Mouse (Mus musculus): ENCODE results near the gene Gm1673. TPM values are rescaled to one million over a fixed set of nuclear protein-coding genes. Genes with fewer than 3 reads are reported as not detected.

Gm1673 gene
- polyA plus RNA-seq, 1 experiment from 2014 or later = 370 TPM

DNA sequence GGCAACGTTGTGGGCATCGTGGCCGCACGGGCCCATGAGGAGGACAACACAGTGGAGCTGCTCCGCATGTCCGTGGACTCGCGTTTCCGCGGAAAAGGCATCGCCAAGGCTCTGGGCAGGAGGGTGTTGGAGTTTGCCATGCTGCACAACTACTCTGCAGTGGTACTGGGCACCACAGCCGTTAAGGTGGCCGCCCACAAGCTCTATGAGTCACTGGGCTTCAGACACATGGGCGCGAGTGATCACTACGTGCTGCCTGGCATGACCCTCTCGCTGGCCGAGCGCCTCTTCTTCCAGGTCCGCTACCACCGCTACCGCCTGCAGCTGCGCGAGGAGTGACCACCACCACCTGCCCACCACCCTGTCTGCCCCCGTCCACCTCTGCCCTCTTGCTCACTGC, 17.6 kb downstream of the Gm1673 start:
- Histone ChIP-seq H3K27ac (no peak overlapping the region), H3K4me3 (no peak overlapping the region), H3K4me1 (replicated peaks) (peaks cover 37% of the 10 kb centered on the region), H3K27me3 (ENCODE audit: insufficient read depth, poor library complexity, severe bottlenecking) (peaks cover 38% of the 10 kb centered on the region), H3K9me3 (no peaks in the 10 kb centered on the region), H3K36me3 (peaks cover 37% of the 10 kb centered on the region)
- WGBS = 97% methylated on average over 25 of the region's 25 CpGs
- peak; percentile 1 for DNase-seq (ENCODE audit: low spot score)

DNA sequence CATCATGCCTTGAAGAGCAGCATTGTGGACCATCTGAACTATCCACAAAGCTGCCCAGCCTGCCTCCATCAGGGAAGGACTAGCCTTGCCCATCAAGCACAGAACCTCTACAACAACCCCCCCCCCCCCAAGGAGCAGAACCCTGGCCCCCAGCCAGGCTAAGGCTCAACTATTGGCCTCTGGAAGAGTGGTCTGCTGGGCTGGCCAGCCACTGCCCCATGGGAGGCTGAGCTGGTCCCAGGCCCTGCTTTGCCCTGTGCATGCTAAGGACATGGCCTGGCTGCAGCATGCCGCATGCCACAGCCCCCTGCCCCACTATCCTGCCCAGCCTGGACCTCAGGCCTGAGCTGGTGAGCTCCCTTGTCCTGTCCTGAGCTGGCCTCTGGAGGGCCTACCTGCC, 18.2 kb downstream of the Gm1673 start:
- Histone ChIP-seq H3K27ac (no peak overlapping the region), H3K4me3 (no peak overlapping the region), H3K4me1 (replicated peaks) (peaks cover 34% of the 10 kb centered on the region), H3K36me3 (peaks cover 37% of the 10 kb centered on the region), H3K9me3 (no peaks in the 10 kb centered on the region), H3K27me3 (ENCODE audit: insufficient read depth, poor library complexity, severe bottlenecking) (peaks cover 32% of the 10 kb centered on the region)
- DNase-seq (ENCODE audit: low spot score) = peak; percentile 0
- 94% methylated on average over 1 of the region's 1 CpGs for WGBS

DNA sequence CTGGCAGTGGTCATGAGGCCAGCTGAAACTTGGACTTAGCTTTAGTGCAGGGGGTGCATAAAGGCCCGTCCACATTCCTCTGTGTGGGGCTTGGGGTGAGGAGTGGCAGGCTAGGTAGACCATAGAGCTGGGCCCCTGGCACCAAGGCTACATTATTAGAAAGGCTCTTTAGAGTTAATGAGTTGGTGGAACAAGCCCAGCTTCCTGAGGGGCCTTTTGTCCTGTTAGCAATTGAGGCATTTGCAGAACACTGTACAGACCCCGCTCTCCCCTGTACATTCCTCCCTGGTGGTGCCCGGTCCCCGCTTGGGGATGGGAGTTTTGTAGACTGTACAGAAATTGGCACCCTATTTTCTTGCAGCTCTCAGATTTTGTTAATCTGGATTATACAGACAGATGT, 19.4 kb downstream of the Gm1673 start:
- Histone ChIP-seq H3K27ac (no peak overlapping the region), H3K4me3 (no peak overlapping the region), H3K36me3 (peaks cover 37% of the 10 kb centered on the region), H3K9me3 (no peaks in the 10 kb centered on the region), H3K4me1 (replicated peaks) (peaks cover 24% of the 10 kb centered on the region), H3K27me3 (ENCODE audit: insufficient read depth, poor library complexity, severe bottlenecking) (peaks cover 22% of the 10 kb centered on the region)
- DNase-seq (ENCODE audit: low spot score) = peak; percentile 1
- 91% methylated on average over 4 of the region's 4 CpGs for WGBS

DNA sequence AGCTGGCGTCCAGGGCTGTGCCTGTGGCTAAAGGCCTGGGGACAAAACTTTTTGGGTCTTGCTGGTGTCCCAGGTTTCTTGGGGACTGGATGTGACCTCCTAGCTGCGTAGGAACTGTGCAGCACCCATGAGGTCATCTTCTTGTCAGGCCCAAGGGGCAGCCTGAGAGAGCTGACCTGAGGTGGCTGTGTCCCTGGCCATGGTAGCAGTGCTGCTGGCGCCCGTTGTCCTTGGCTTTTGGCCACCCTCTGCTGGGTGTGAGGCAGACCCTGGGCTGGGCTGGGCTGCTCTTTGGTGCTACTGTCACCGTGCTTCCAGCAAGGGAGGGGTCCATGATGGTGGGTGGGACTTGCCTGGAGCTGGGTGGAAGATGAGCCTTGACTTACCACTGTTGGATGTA, 21.4 kb downstream of the Gm1673 start:
- 83% methylated on average over 5 of the region's 5 CpGs for WGBS
- DNase-seq (ENCODE audit: low spot score) = no peak

DNA sequence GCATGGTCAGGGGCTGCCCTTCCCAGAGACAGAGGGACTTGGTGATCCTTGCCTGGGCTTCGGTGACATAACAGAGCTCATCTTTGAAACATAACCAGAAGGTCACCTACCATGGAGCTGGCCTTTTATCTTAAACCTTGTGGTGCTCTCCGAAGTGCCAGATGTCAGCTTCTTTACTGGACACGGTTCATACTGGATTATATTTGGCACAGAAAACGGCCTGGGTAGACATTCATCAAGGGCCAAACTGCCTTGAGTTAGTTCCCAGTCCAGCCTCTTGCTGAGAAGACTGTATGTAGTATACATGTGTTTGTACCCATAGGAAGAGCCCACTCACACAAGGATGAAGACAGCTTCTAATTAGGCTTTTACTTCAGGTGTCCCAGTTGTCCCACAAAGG, 23.6 kb downstream of the Gm1673 start:
- peaks cover 10% of the 10 kb centered on the region for H3K36me3 ChIP-seq
- no peaks in the 10 kb centered on the region for H3K27me3 ChIP-seq (ENCODE audit: insufficient read depth, poor library complexity, severe bottlenecking)
- no peaks in the 10 kb centered on the region for H3K9me3 ChIP-seq
- H3K4me1 ChIP-seq (replicated peaks) = no peaks in the 10 kb centered on the region
- H3K4me3 ChIP-seq = no peak overlapping the region
- H3K27ac ChIP-seq = no peak overlapping the region
- DNase-seq (ENCODE audit: low spot score) = no peak
- WGBS = 85% methylated on average over 4 of the region's 4 CpGs

More for the DNA sequence above, 21.4 kb downstream of the Gm1673 start:
- Histone ChIP-seq H3K36me3 (peaks cover 32% of the 10 kb centered on the region), H3K9me3 (no peaks in the 10 kb centered on the region), H3K4me3 (no peak overlapping the region), H3K4me1 (replicated peaks) (peaks cover 4% of the 10 kb centered on the region), H3K27me3 (ENCODE audit: insufficient read depth, poor library complexity, severe bottlenecking) (peaks cover 2% of the 10 kb centered on the region; the same call in 1 of the 2 replicates), H3K27ac (no peak overlapping the region)

DNA sequence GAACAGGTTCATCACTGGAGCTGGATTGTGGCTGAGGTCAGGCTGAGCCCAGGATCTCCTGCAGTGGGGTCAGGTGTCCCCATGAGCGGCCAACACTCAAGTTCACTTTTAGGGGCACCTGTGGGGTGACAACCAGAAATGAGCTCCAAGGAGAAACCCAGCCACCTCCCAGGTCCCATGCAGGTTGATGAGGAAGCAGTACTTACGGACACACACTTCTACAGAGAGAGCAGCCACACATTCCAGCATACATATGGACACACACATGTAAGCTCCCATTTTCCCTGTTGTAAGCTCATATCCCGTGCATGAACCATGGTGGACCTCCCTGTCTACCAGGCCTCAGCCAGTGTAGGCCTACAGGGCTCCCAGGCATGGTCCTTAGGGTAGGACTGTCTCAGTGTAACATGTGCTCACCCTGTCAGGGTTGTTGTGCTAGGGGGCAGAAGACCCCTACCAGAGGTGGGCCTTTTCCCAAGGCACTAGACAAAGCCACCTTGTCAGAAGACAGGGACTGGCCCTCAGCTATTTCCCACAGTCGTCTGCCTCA, 24.2 kb downstream of the Gm1673 start:
- Histone ChIP-seq H3K4me3 (no peak overlapping the region), H3K27me3 (ENCODE audit: insufficient read depth, poor library complexity, severe bottlenecking) (no peaks in the 10 kb centered on the region), H3K36me3 (peaks cover 5% of the 10 kb centered on the region; the same call in 1 of the 2 replicates), H3K4me1 (replicated peaks) (no peaks in the 10 kb centered on the region), H3K9me3 (no peaks in the 10 kb centered on the region), H3K27ac (no peak overlapping the region)
- no peak for DNase-seq (ENCODE audit: low spot score)
- 87% methylated on average over 4 of the region's 4 CpGs for WGBS

DNA sequence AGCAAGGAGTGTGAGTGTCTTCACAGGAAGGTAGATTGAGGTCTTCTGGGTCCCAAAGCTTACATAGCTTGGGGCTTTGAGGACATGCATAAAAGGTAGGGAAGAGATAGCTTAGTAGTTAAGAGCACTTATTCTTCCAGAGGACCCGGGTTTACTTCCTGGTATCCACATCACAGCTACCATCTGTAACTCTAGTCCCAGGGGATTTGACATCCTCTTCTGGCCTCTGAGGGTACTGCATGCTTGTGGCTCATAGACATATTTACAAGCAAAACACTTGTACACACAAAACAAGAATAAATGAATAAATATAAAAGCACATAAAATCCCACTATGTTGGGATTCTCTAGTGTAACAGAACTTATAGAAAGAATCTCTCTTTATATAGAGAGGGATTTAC, 31.4 kb downstream of the Gm1673 start:
- no peaks in the 10 kb centered on the region for H3K27me3 ChIP-seq (ENCODE audit: insufficient read depth, poor library complexity, severe bottlenecking)
- no peak for DNase-seq (ENCODE audit: low spot score)
- no peaks in the 10 kb centered on the region for H3K9me3 ChIP-seq
- 77% methylated on average over 1 of the region's 1 CpGs for WGBS
- no peaks in the 10 kb centered on the region for H3K36me3 ChIP-seq
- no peaks in the 10 kb centered on the region for H3K4me1 ChIP-seq (replicated peaks)
- H3K27ac ChIP-seq = no peak overlapping the region
- H3K4me3 ChIP-seq = no peak overlapping the region

DNA sequence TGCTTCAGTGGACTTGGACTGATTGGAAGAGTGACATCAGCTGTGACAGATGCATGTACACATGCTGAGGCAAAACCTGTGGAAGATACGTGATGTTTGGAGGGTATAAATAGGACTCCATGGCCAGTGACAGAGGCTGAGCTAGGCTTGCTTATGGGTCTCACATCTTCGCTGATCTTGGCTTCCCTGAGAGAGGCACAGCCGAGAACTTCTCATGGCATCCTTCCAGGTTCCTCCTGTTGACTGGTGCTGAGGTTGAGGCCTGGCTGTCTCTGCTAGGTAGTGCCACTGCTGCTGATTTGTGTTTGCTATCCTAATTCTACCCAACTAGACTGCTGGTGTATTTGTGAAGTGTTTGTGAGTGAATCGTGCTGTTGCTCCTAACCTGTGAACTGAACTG, 35.7 kb downstream of the Gm1673 start:
- H3K4me1 ChIP-seq (replicated peaks) = no peaks in the 10 kb centered on the region
- H3K27me3 ChIP-seq (ENCODE audit: insufficient read depth, poor library complexity, severe bottlenecking) = no peaks in the 10 kb centered on the region
- WGBS = 81% methylated on average over 4 of the region's 4 CpGs
- no peak overlapping the region for H3K4me3 ChIP-seq
- H3K9me3 ChIP-seq = no peaks in the 10 kb centered on the region
- no peaks in the 10 kb centered on the region for H3K36me3 ChIP-seq
- no peak overlapping the region for H3K27ac ChIP-seq
- DNase-seq (ENCODE audit: low spot score) = no peak

DNA sequence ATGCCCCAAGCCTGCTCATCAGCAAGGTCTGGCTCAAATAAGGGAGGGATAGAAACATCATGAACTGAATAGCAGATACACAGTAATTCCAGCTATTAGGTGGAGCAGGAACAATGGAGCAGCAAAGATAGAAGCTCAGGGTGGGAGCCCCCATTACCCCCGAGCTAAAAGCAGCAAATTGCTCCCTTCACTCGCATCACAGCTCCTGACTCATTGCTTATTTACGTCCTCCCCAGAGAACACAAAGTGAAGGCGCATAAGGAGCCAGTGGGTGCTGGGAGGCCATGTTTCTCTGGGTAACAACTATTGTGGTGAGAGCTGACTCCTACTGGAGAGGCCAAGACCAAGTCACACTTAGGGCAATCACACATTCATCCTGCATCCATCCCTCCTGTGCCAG, 46.9 kb downstream of the Gm1673 start:
- Histone ChIP-seq H3K4me1 (replicated peaks) (no peaks in the 10 kb centered on the region), H3K27ac (no peak overlapping the region), H3K27me3 (ENCODE audit: insufficient read depth, poor library complexity, severe bottlenecking) (no peaks in the 10 kb centered on the region), H3K36me3 (no peaks in the 10 kb centered on the region), H3K4me3 (no peak overlapping the region), H3K9me3 (no peaks in the 10 kb centered on the region)
- DNase-seq (ENCODE audit: low spot score) = no peak
- WGBS = 71% methylated on average over 4 of the region's 4 CpGs

DNA sequence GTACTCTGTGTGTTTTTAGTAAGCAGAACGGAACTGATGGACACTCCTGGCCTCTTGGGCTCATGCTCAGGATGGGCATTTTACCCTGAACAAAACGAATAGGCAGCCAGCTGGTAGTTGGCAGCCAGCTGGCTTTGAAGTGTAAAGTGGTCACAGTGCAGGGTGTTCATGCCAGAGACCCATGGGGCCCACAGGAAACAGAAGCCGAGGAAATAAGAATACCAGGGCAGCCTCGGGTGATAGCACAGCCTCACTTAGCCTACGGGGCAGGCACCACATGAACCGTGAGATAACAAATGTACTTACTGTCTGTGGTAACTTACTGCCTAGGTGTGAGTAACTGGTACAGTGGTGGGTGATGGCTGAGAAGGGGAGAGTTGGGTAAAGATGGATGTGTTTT, 47.8 kb downstream of the Gm1673 start:
- H3K4me1 ChIP-seq (replicated peaks) = no peaks in the 10 kb centered on the region
- no peak overlapping the region for H3K27ac ChIP-seq
- H3K36me3 ChIP-seq = no peaks in the 10 kb centered on the region
- H3K4me3 ChIP-seq = no peak overlapping the region
- H3K9me3 ChIP-seq = no peaks in the 10 kb centered on the region
- no peak for DNase-seq (ENCODE audit: low spot score)
- WGBS = 78% methylated on average over 6 of the region's 6 CpGs
- H3K27me3 ChIP-seq (ENCODE audit: insufficient read depth, poor library complexity, severe bottlenecking) = no peaks in the 10 kb centered on the region

DNA sequence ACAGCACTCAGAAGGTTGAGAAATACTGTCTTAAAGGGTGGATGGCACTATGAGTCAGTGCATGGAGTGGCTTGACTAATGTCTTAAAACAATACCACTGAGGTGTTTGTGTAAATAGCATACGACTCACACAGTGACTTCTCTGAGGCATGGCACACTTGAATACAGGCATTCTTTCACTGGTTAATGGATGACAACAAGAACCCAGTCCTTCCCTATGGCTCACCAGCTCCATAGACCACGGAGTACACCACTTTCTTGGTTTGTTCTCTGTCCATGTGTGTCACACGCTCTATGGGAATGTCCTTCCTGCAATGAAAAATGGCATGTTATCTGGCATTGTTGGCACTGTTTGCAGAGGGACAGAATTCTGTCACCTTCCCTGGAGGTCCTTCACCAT, 49.3 kb downstream of the Gm1673 start:
- Histone ChIP-seq H3K36me3 (no peaks in the 10 kb centered on the region), H3K4me3 (no peak overlapping the region), H3K4me1 (replicated peaks) (no peaks in the 10 kb centered on the region), H3K27me3 (ENCODE audit: insufficient read depth, poor library complexity, severe bottlenecking) (no peaks in the 10 kb centered on the region), H3K27ac (no peak overlapping the region), H3K9me3 (no peaks in the 10 kb centered on the region)
- WGBS = 73% methylated on average over 3 of the region's 3 CpGs
- DNase-seq (ENCODE audit: low spot score) = no peak

Other genes with a start within 250 kb of the Gm1673 start
- 52.2 and 52.3 TPM in 2 replicates for gene Letm1, start 200.6 kb upstream of the Gm1673 start, polyA plus RNA-seq (2016; fragmentation: Nextera tagmentation; extraction: Ambion mirVana)
- gene Nsd2, start 162.7 kb upstream of the Gm1673 start, polyA plus RNA-seq (2016; fragmentation: Nextera tagmentation; extraction: Ambion mirVana) = 75.6 and 93.5 TPM in 2 replicates
- gene Nelfa, start 47.0 kb upstream of the Gm1673 start, polyA plus RNA-seq (2016; fragmentation: Nextera tagmentation; extraction: Ambion mirVana) = 75.4 and 84.1 TPM in 2 replicates
- 1.6 and 1.7 TPM in 2 replicates for gene Nat8l, start 12.6 kb downstream of the Gm1673 start, polyA plus RNA-seq (2016; fragmentation: Nextera tagmentation; extraction: Ambion mirVana)
- gene Poln, start 186.0 kb downstream of the Gm1673 start, polyA plus RNA-seq (2016; fragmentation: Nextera tagmentation; extraction: Ambion mirVana) = 0.54 and 0.56 TPM in 2 replicates
- 35.0 and 46.0 TPM in 2 replicates for gene Haus3, start 186.1 kb downstream of the Gm1673 start, polyA plus RNA-seq (2016; fragmentation: Nextera tagmentation; extraction: Ambion mirVana)
- gene Mxd4, start 204.3 kb downstream of the Gm1673 start, polyA plus RNA-seq (2016; fragmentation: Nextera tagmentation; extraction: Ambion mirVana) = 21.6 and 26.3 TPM in 2 replicates